15 mouse cellular contexts compared by ENCODE assay signal in genomic region chr4:34337852-34338251, GRCm38 (mm10).
DNase-seq lines count a peak whose midpoint lies in the region; ATAC-seq lines count a peak whose summit lies in the region.
"Had no signal": no experiment of that assay in that cellular context is flagged by ENCODE, and none has a peak within 500 bp of the region (broad histone marks: within the 10 kb centered on the region; RNA-seq: fewer than 3 reads in every experiment).

No protein-coding gene starts in this region.

- ATAC-seq in frontal cortex, adult (ENCODE audit: low TSS enrichment), result peak; percentile 74
- no peak for ATAC-seq in hindbrain, embryonic 13.5 days (ENCODE audit: low FRiP score)
- no peak for ATAC-seq in hindbrain, embryonic 11.5 days (ENCODE audit: low FRiP score)
- ATAC-seq in neural tube, embryonic 15.5 days (ENCODE audit: low FRiP score), result no peak
- ATAC-seq: inflammation-experienced regulatory T-cells, adult 6 months had no signal

- H3K9ac ChIP-seq in hindbrain, embryonic 13.5 days, result no peak overlapping the region
- H3K9ac ChIP-seq in hindbrain, embryonic 11.5 days (ENCODE audit: low read depth, low read length), result no peak overlapping the region
- no peak overlapping the region for H3K9ac ChIP-seq in neural tube, embryonic 15.5 days (replicated peaks)
- H3K9ac ChIP-seq: limb, embryonic 15.5 days had no signal

- no peak overlapping the region for H3K4me3 ChIP-seq in hindbrain, embryonic 13.5 days
- no peak overlapping the region for H3K4me3 ChIP-seq in hindbrain, embryonic 11.5 days (ENCODE audit: low read depth, low read length)
- no peak overlapping the region for H3K4me3 ChIP-seq in neural tube, embryonic 15.5 days (replicated peaks)
- H3K4me3 ChIP-seq: left cerebral cortex, adult 2 months; limb, embryonic 15.5 days; myocyte had no signal

- H3K4me2 ChIP-seq in hindbrain, embryonic 13.5 days, result no peak overlapping the region
- no peak overlapping the region for H3K4me2 ChIP-seq in hindbrain, embryonic 11.5 days (replicated peaks; ENCODE audit: low read depth, low read length)
- H3K4me2 ChIP-seq in neural tube, embryonic 15.5 days, result no peak overlapping the region
- H3K4me2 ChIP-seq: limb, embryonic 15.5 days had no signal

- no peaks in the 10 kb centered on the region for H3K36me3 ChIP-seq in hindbrain, embryonic 13.5 days
- H3K36me3 ChIP-seq in hindbrain, embryonic 11.5 days (ENCODE audit: control insufficient read depth, insufficient read depth, low read length), result no peaks in the 10 kb centered on the region
- no peaks in the 10 kb centered on the region for H3K36me3 ChIP-seq in neural tube, embryonic 15.5 days
- H3K36me3 ChIP-seq: limb, embryonic 15.5 days had no signal

- no peaks in the 10 kb centered on the region for H3K9me3 ChIP-seq in hindbrain, embryonic 13.5 days
- H3K9me3 ChIP-seq in hindbrain, embryonic 11.5 days (ENCODE audit: control insufficient read depth, low read length), result no peaks in the 10 kb centered on the region
- no peaks in the 10 kb centered on the region for H3K9me3 ChIP-seq in neural tube, embryonic 15.5 days (replicated peaks)
- H3K9me3 ChIP-seq: limb, embryonic 15.5 days had no signal

- WGBS in hindbrain, embryonic 13.5 days, result 85% methylated on average over 13 of the region's 13 CpGs
- WGBS in hindbrain, embryonic 11.5 days, result 94% methylated on average over 13 of the region's 13 CpGs
- 78% methylated on average over 13 of the region's 13 CpGs for WGBS in neural tube, embryonic 15.5 days

- H3K27ac ChIP-seq in hindbrain, embryonic 13.5 days, result peak overlapping the region; percentile 73
- no peak overlapping the region for H3K27ac ChIP-seq in hindbrain, embryonic 11.5 days (ENCODE audit: low read depth, low read length)
- peak overlapping the region; percentile 43 for H3K27ac ChIP-seq in neural tube, embryonic 15.5 days (replicated peaks)
- H3K27ac ChIP-seq: limb, embryonic 15.5 days had no signal

- H3K4me1 ChIP-seq in hindbrain, embryonic 13.5 days (replicated peaks), result peaks cover 12% of the 10 kb centered on the region
- H3K4me1 ChIP-seq in hindbrain, embryonic 11.5 days (replicated peaks; ENCODE audit: control insufficient read depth, insufficient read depth, low read length), result no peaks in the 10 kb centered on the region
- peaks cover 12% of the 10 kb centered on the region for H3K4me1 ChIP-seq in neural tube, embryonic 15.5 days

- no peak for DNase-seq in frontal cortex, postnatal 36 days (ENCODE audit: low spot score in 2 of 2)
- DNase-seq in hindbrain, embryonic 11.5 days (ENCODE audit: low spot score), result no peak
- peak; percentile 16 to 26 for DNase-seq in right cerebral cortex, adult 2 months (ENCODE audit: low spot score in 2 of 2)
- no peak for DNase-seq in right cerebral cortex, postnatal 14 days
- DNase-seq in kidney, adult 9 months, result no peak
- DNase-seq: B cell, adult 2 months; kidney, postnatal 25 days; lung, postnatal 14 days had no signal

- no peaks in the 10 kb centered on the region for H3K27me3 ChIP-seq in hindbrain, embryonic 13.5 days
- H3K27me3 ChIP-seq in hindbrain, embryonic 11.5 days (ENCODE audit: control insufficient read depth, insufficient read depth, low read length), result no peaks in the 10 kb centered on the region
- H3K27me3 ChIP-seq in neural tube, embryonic 15.5 days (replicated peaks), result no peaks in the 10 kb centered on the region
- H3K27me3 ChIP-seq: limb, embryonic 15.5 days had no signal

Comparison
In these comparisons a context has a peak if more than half of its experiments do, and no peak if none do; other contexts are left out.
1. DNase-seq: peak in right cerebral cortex, adult 2 months (2 of 2); none in frontal cortex, postnatal 36 days (0 of 2), hindbrain, embryonic 11.5 days (single experiment), right cerebral cortex, postnatal 14 days (single experiment) and kidney, adult 9 months (single experiment).